Mouse (Mus musculus): ENCODE results near the gene Nab1. TPM values are rescaled to one million over a fixed set of nuclear protein-coding genes. Genes with fewer than 3 reads are reported as not detected.

The Nab1 gene
- polyA plus RNA-seq, 1 experiment from 2014 or later: 10.4 TPM

DNA sequence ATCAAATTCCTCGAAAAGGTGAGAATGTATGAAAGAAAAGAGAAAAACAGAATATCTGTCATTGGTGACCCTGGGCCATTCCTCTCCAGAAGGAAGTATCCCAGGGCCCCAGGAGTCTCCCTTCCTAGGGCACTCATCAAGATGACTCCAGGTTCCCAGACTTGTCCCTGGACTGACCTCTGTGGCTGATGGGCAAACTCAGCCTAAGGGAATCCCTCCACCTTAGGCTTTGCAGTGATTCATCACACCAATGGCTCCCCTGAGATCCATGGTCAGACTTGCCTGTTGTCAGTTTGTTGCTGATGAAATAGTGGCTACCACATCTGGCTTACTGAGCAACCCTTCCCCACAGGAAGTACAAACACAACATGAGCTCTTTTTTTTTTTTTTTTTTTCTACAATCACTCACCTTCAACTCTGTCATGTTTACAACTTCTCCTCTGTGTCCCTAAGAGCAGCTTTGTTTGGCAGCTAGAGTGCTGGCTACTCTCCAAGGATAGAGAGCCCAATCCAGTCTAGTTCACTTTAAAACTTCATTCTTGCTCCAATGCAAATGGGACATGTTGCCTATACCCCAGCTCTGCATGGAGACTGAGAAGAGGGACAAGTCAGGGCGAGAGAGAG lies 72.5 kb downstream of the Nab1 start:
- ATAC-seq: no peak
- Histone ChIP-seq H3K4me2 (no peak overlapping the region), H3K27ac (no peak overlapping the region), H3K4me3 (no peak overlapping the region), H3K36me3 (ENCODE audit: poor library complexity, severe bottlenecking) (no peaks in the 10 kb centered on the region), H3K27me3 (no peaks in the 10 kb centered on the region), H3K4me1 (no peaks in the 10 kb centered on the region), H3K9ac (no peak overlapping the region), H3K9me3 (replicated peaks) (no peaks in the 10 kb centered on the region)
- 61% methylated on average over 2 of the region's 2 CpGs for WGBS

DNA sequence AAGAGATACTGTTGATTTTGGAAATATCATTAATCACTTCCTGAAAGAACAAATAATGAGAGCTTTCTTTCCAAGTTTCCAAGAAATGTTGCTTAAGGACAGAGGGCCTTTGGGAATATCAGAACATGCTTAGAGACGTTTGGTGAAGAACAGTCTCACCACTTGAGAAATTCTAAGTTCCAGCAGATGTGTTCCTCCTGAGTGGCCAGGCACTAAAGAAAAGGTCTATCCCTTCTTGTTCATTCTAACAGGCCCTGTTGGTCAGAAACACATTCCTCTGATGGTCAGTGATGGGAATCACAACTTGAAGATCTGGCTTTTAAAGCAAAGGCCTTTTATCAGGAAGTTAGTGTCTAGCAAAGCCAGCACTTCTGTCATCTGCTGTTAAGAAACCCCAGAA lies 76.6 kb downstream of the Nab1 start:
- H3K27me3 ChIP-seq: no peaks in the 10 kb centered on the region
- H3K4me2 ChIP-seq: no peak overlapping the region
- no peak overlapping the region for H3K4me3 ChIP-seq
- H3K36me3 ChIP-seq (ENCODE audit: poor library complexity, severe bottlenecking): no peaks in the 10 kb centered on the region
- no peak overlapping the region for H3K9ac ChIP-seq
- WGBS: 83% methylated on average over 1 of the region's 1 CpGs
- no peak for ATAC-seq
- no peaks in the 10 kb centered on the region for H3K9me3 ChIP-seq (replicated peaks)
- no peaks in the 10 kb centered on the region for H3K4me1 ChIP-seq
- H3K27ac ChIP-seq: no peak overlapping the region

DNA sequence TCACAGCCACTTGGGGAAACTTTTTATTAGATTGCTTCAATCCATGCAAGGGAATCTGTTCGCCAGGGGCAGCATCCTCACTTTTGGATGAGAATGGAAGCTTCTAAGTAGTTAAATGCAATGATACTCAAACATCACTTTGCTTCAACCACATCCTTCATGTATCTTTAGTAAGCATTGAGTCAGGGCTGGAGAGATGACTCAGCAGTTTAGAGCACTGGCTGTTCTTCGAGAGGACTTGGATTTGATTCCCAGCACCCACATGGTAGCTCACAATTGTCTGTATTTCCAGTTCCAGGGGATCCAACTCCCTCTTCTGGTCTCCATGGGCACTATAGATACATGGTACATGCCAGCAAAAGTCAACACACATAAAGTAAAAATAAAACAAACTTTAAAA lies 77.4 kb downstream of the Nab1 start:
- ATAC-seq: no peak
- Histone ChIP-seq H3K9ac (no peak overlapping the region), H3K4me3 (no peak overlapping the region), H3K9me3 (replicated peaks) (no peaks in the 10 kb centered on the region), H3K27me3 (no peaks in the 10 kb centered on the region), H3K27ac (no peak overlapping the region), H3K36me3 (ENCODE audit: poor library complexity, severe bottlenecking) (no peaks in the 10 kb centered on the region), H3K4me2 (no peak overlapping the region), H3K4me1 (no peaks in the 10 kb centered on the region)
- WGBS: 88% methylated on average over 2 of the region's 2 CpGs

DNA sequence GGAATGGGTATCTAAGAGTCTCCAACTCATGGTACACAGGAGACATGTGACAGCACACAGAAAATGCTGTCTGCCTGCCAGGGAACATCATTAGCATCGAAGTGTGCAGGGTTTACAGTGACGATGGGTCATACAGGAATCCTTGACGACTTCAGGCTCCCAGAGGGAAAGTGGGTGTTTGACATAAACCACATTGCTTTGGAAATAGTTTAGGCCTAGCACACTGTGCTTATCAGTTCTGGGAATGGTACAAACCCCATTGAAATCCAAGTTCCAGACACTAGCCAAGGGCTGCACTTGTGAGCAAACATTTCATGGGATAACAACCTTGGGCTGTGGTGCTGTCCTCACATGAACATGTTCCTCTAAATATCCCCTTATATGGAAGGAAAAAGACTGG lies 78.3 kb downstream of the Nab1 start:
- H3K27ac ChIP-seq: no peak overlapping the region
- no peaks in the 10 kb centered on the region for H3K36me3 ChIP-seq (ENCODE audit: poor library complexity, severe bottlenecking)
- H3K4me1 ChIP-seq: no peaks in the 10 kb centered on the region
- no peak overlapping the region for H3K4me3 ChIP-seq
- 89% methylated on average over 3 of the region's 3 CpGs for WGBS
- H3K4me2 ChIP-seq: no peak overlapping the region
- no peak for ATAC-seq
- no peak overlapping the region for H3K9ac ChIP-seq
- no peaks in the 10 kb centered on the region for H3K9me3 ChIP-seq (replicated peaks)
- no peaks in the 10 kb centered on the region for H3K27me3 ChIP-seq

DNA sequence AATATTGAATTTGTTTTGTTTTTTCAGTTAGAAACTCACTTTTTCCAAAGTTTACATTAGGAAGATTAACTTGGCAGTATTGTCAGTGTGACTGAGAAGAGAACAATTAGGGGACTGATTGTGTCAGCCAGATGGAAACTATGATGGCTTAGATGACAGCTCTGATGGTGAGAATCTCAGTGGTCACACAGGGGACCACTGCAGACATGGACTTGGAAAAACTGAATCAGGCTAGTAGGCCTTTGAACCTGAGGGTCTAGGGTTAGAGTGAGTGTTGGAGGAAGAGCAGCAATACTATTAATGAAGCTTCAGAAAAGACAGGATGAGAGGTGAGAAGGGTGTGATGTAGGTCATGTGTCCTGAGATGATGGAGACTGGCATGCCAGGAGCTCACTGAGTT lies 78.9 kb downstream of the Nab1 start:
- Histone ChIP-seq H3K36me3 (ENCODE audit: poor library complexity, severe bottlenecking) (no peaks in the 10 kb centered on the region), H3K27me3 (no peaks in the 10 kb centered on the region), H3K4me3 (no peak overlapping the region), H3K27ac (no peak overlapping the region), H3K9ac (no peak overlapping the region), H3K4me2 (no peak overlapping the region), H3K9me3 (replicated peaks) (no peaks in the 10 kb centered on the region), H3K4me1 (no peaks in the 10 kb centered on the region)
- no peak for ATAC-seq

DNA sequence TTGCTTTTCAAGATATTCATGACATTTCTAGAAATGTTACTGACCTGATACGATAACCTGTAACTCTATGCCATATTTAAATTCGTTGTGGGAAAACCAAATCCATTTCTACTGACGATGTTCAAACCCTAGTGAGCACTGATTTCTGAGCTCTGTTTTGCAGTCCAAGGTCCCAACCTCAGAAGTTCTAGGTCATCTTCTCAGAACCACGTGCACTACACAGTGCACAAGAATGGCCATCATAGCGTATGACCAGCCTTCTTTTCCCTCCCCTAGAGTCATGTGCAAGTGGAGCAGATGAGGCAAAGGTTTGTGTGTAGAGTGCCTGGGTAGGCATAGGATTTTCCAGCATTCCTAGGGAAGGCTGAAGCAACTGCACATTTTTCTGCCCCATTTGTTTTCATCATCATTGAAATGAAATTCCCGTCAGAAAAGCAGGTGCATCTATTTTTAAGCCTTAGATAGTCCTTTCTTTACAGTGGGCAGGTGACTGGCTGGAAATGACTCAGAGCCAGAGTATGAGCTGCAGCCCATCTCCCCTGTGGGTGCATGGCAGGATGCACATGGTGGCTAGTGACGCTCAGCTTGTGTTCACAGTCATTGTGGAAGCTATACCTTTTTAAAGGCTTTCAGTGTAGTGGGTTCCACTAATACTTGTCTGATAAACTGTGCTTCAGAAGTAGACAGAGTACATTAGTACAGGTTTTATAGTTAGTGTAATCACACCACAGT lies 81.2 kb downstream of the Nab1 start:
- ATAC-seq: no peak
- Histone ChIP-seq H3K4me1 (no peaks in the 10 kb centered on the region), H3K4me3 (no peak overlapping the region), H3K9me3 (replicated peaks) (no peaks in the 10 kb centered on the region), H3K4me2 (no peak overlapping the region), H3K27ac (no peak overlapping the region), H3K9ac (no peak overlapping the region), H3K36me3 (ENCODE audit: poor library complexity, severe bottlenecking) (no peaks in the 10 kb centered on the region), H3K27me3 (no peaks in the 10 kb centered on the region)
- 92% methylated on average over 7 of the region's 7 CpGs for WGBS

Other genes with a start within 250 kb of the Nab1 start
- 9.6 and 9.8 TPM in 2 replicates for gene Nemp2, start 130.0 kb upstream of the Nab1 start, polyA plus RNA-seq (2015; fragmentation: Nextera tagmentation; extraction: Ambion mirVana)
- gene Mfsd6, start 226.8 kb upstream of the Nab1 start, polyA plus RNA-seq (2015; fragmentation: Nextera tagmentation; extraction: Ambion mirVana): 4.0 TPM in 2 replicates